In genomic region chr13:97243962-97244711, GRCm38 (mm10) we compare ENCODE assay signal across 10 mouse cellular contexts. TPM values are rescaled to one million over a fixed set of nuclear protein-coding genes. Genes with fewer than 3 reads are reported as not detected.
A peak's percentile ranks its signal among the peaks of the same experiment; 100 is the strongest.
DNase-seq lines count a peak whose midpoint lies in the region; ATAC-seq and TF ChIP-seq lines count a peak whose summit lies in the region.
"Had no signal": no experiment of that assay in that cellular context is flagged by ENCODE, and none has a peak within 500 bp of the region (broad histone marks: within the 10 kb centered on the region; RNA-seq: fewer than 3 reads in every experiment).

No protein-coding gene starts in this region.

- H3K9ac ChIP-seq in heart, embryonic 13.5 days, result peak overlapping the region; percentile 95
- H3K9ac ChIP-seq in liver, postnatal 0 days (replicated peaks), result no peak overlapping the region

- TF ChIP-seq EP300 in liver, postnatal 0 days (IDR thresholded peaks at IDR 0.05; ENCODE audit: low read depth), result no peak

- H3K4me3 ChIP-seq in heart, embryonic 13.5 days, result peak overlapping the region; percentile 87
- H3K4me3 ChIP-seq in hindbrain, embryonic 10.5 days, result peak overlapping the region; percentile 93
- H3K4me3 ChIP-seq in liver, postnatal 0 days (ENCODE audit: low read depth, low read length), result peak overlapping the region; percentile 87; the same call in 1 of the 2 replicates

- ATAC-seq in heart, embryonic 13.5 days (ENCODE audit: extremely low read depth, insufficient number of reproducible peaks, low FRiP score, low TSS enrichment), result no peak
- ATAC-seq in liver, postnatal 0 days, result no peak

- H3K27me3 ChIP-seq in heart, embryonic 13.5 days (replicated peaks), result no peaks in the 10 kb centered on the region
- peaks cover 20% of the 10 kb centered on the region for H3K27me3 ChIP-seq in hindbrain, embryonic 10.5 days (ENCODE audit: insufficient read depth, poor library complexity, severe bottlenecking)
- H3K27me3 ChIP-seq in liver, postnatal 0 days (ENCODE audit: insufficient read depth, low read length), result no peaks in the 10 kb centered on the region

- intact Hi-C loops in left cerebral cortex, postnatal 14 days (cut with DNase I), result loop anchor here (5.0 to 10.0 kb wide), 3 partner anchors 193 to 388 kb away; no protein-coding TSS in a partner anchor

- H3K9me3 ChIP-seq in heart, embryonic 13.5 days, result no peaks in the 10 kb centered on the region
- H3K9me3 ChIP-seq in hindbrain, embryonic 10.5 days, result no peaks in the 10 kb centered on the region
- no peaks in the 10 kb centered on the region for H3K9me3 ChIP-seq in liver, postnatal 0 days (ENCODE audit: low read length)

- H3K4me1 ChIP-seq in heart, embryonic 13.5 days, result peaks cover 84% of the 10 kb centered on the region
- peaks cover 93% of the 10 kb centered on the region for H3K4me1 ChIP-seq in hindbrain, embryonic 10.5 days (replicated peaks)
- H3K4me1 ChIP-seq in liver, postnatal 0 days (ENCODE audit: insufficient read depth), result peaks cover 27% of the 10 kb centered on the region

- no peak for DNase-seq in heart, adult 18-20 months
- peak; percentile 50 for DNase-seq in NIH3T3 (ENCODE audit: low read depth)
- DNase-seq in hindbrain, embryonic 10.5 days (ENCODE audit: low spot score), result no peak
- DNase-seq in liver, postnatal 0 days, result no peak
- DNase-seq in right cerebral cortex, postnatal 36 days (ENCODE audit: low spot score in 2 of 2), result no peak
- DNase-seq in left cerebral cortex, postnatal 14 days (ENCODE audit: low spot score in 2 of 2), result no peak
- DNase-seq in cerebellum, postnatal 25 days, result no peak
- DNase-seq: adrenal gland, adult 2 months; kidney, postnatal 14 days had no signal

- 44% methylated on average over 15 of the region's 15 CpGs for WGBS in heart, embryonic 13.5 days
- 42% methylated on average over 15 of the region's 15 CpGs for WGBS in hindbrain, embryonic 10.5 days
- 60% methylated on average over 15 of the region's 15 CpGs for WGBS in liver, postnatal 0 days (ENCODE audit: insufficient replicate concordance)

- TF ChIP-seq CTCF in liver, postnatal 0 days (IDR thresholded peaks at IDR 0.05; ENCODE audit: low read depth), result no peak

- 0 out of 2 replicates have a peak overlapping the region, but pooled peaks have one; percentile 12 for H3K27ac ChIP-seq in heart, embryonic 13.5 days (replicated peaks)
- peak overlapping the region; percentile 100 for H3K27ac ChIP-seq in hindbrain, embryonic 10.5 days
- H3K27ac ChIP-seq in liver, postnatal 0 days (ENCODE audit: low read depth), result no peak overlapping the region

- peaks cover 42% of the 10 kb centered on the region for H3K36me3 ChIP-seq in heart, embryonic 13.5 days
- H3K36me3 ChIP-seq in hindbrain, embryonic 10.5 days, result peaks cover 47% of the 10 kb centered on the region
- H3K36me3 ChIP-seq in liver, postnatal 0 days (replicated peaks; ENCODE audit: insufficient read depth, low read length), result peaks cover 22% of the 10 kb centered on the region; the same call in 1 of the 2 replicates

- H3K4me2 ChIP-seq in heart, embryonic 13.5 days, result peak overlapping the region; percentile 85
- peak overlapping the region; percentile 83 for H3K4me2 ChIP-seq in liver, postnatal 0 days (ENCODE audit: low read depth, low read length)

RNA-seq across cellular contexts. Expression of gene Enc1, which starts 3.2 kb away (rescaled TPM):
- polyA plus RNA-seq in heart, embryonic 13.5 days (2015; fragmentation: Nextera tagmentation; extraction: Ambion mirVana), result 4.0 TPM in 2 replicates
- 1 to 10 TPM; 7.4 to 8.8 TPM for total RNA-seq in heart, adult 18-20 months (2021)
- polyA plus RNA-seq in hindbrain, embryonic 10.5 days (2016; fragmentation: Nextera tagmentation; extraction: Ambion mirVana), result 11.2 and 18.6 TPM in 2 replicates
- polyA plus RNA-seq in liver, postnatal 0 days (2015; fragmentation: Nextera tagmentation; extraction: Ambion mirVana), result 1.7 and 2.6 TPM in 2 replicates
- 100 to 1,000 TPM; 482 to 522 TPM for total RNA-seq in left cerebral cortex, postnatal 14 days (2021)

RNA-seq across cellular contexts. Expression of gene Hexb, which starts 46.0 kb away (rescaled TPM):
- 33.4 and 33.9 TPM in 2 replicates for polyA plus RNA-seq in heart, embryonic 13.5 days (2015; fragmentation: Nextera tagmentation; extraction: Ambion mirVana)
- 10 to 100 TPM; 22.3 to 24.2 TPM for total RNA-seq in heart, adult 18-20 months (2021)
- 18.7 and 23.4 TPM in 2 replicates for polyA plus RNA-seq in hindbrain, embryonic 10.5 days (2016; fragmentation: Nextera tagmentation; extraction: Ambion mirVana)
- polyA plus RNA-seq in liver, postnatal 0 days (2015; fragmentation: Nextera tagmentation; extraction: Ambion mirVana), result 21.2 and 22.0 TPM in 2 replicates
- total RNA-seq in left cerebral cortex, postnatal 14 days (2021), result 100 to 1,000 TPM; 104 to 107 TPM
